Mouse (Mus musculus) midbrain, embryonic 14.5 days (tissue): Measurements from ENCODE around the gene Mest. TPM values are rescaled to one million over a fixed set of nuclear protein-coding genes. Genes with fewer than 3 reads are reported as not detected.

Source experiments
- ATAC-seq: fragments of 200-750 bp; cut with Nextera tagmentation; 2 replicates; pipeline ENCODE4 v1.8.0; 2017; ENCODE audit warnings: moderate number of reproducible peaks, moderate library complexity; ENCODE audit not compliant: low FRiP score, low TSS enrichment
- DNase-seq: peaks from one replicate; pipeline ENCODE4 v3.0.0-alpha.2; 2015
- H3K27ac ChIP-seq: fragments of 300-500 bp; sonication (generic); replicated peaks from 2 replicates; pipeline ENCODE4 v1.5.1; 2014; ENCODE audit warnings: mild to moderate bottlenecking, low read depth, low read length, moderate library complexity
- H3K27me3 ChIP-seq: fragments of 300-500 bp; sonication (generic); 2 replicates; pipeline ENCODE4 v1.6.1; 2014; ENCODE audit warnings: low read length, control low read depth, mixed read lengths; ENCODE audit not compliant: control insufficient read depth, insufficient read depth
- H3K36me3 ChIP-seq: fragments of 300-500 bp; sonication (generic); 2 replicates; pipeline ENCODE4 v1.6.1; 2014; ENCODE audit warnings: low read length, control low read depth; ENCODE audit not compliant: control insufficient read depth, insufficient read depth
- H3K4me1 ChIP-seq: fragments of 300-500 bp; sonication (generic); 2 replicates; pipeline ENCODE4 v1.6.1; 2014; ENCODE audit warnings: mild to moderate bottlenecking, antibody characterized with exemption, low read length, control low read depth; ENCODE audit not compliant: control insufficient read depth, insufficient read depth
- H3K4me2 ChIP-seq: fragments of 300-500 bp; sonication (generic); 2 replicates; pipeline ENCODE4 v1.6.1; 2014; ENCODE audit warnings: mild to moderate bottlenecking, low read length, moderate library complexity
- H3K4me3 ChIP-seq: fragments of 300-500 bp; sonication (generic); replicated peaks from 2 replicates; pipeline ENCODE4 v1.5.1; 2014; ENCODE audit warnings: low read depth, low read length
- H3K9ac ChIP-seq: fragments of 300-500 bp; sonication (generic); replicated peaks from 2 replicates; pipeline ENCODE4 v1.6.1; 2014; ENCODE audit warnings: mild to moderate bottlenecking, low read length, moderate library complexity
- H3K9me3 ChIP-seq: fragments of 300-500 bp; sonication (generic); 2 replicates; pipeline ENCODE4 v1.6.1; 2016; ENCODE audit warnings: low read length, control low read depth, mixed read lengths; ENCODE audit not compliant: control insufficient read depth
- WGBS: fragments of 180-500 bp; shearing (Covaris S2); extraction: QIAGEN DNeasy Blood & Tissue Kit; methylation state at CpG from one replicate; pipeline ENCODE4 v1.1.7; 2014; 5-methylcytosine and 5-hydroxymethylcytosine counted together
- polyA plus RNA-seq: library from polyadenylated mRNA; unstranded; fragments of >200 nt; fragmentation: Nextera tagmentation; extraction: Ambion mirVana; gene quantifications from 2 replicates; pipeline ENCODE4 v1.2.1, GENCODE M21; 2014

Mest gene
- polyA plus RNA-seq, 1 experiment from 2014 or later, result 402 TPM

DNA sequence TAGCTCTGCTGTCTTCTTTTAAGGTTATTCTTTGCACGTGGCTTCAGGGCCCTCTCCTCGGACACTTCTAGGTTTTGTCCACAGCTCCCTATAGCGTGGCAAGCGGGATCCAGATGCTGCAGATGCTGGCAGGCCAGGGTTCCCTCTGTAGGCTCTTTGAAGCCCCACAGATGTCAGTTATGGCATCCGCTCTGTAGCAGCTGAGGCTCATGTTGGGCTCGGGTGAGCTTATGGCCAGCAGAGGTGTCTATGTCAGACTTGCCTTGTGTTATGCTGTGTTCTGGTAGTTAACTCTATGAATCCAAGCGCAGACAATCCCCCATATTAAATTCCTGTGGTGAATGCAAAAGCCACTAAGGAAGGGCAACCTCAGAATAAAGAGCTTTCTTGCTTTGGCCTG, 42.9 kb upstream of the Mest start:
- Histone ChIP-seq H3K4me3 (no peak overlapping the region), H3K4me2 (no peak overlapping the region), H3K27ac (no peak overlapping the region), H3K9me3 (no peaks in the 10 kb centered on the region), H3K27me3 (no peaks in the 10 kb centered on the region), H3K36me3 (no peaks in the 10 kb centered on the region), H3K4me1 (peaks cover 29% of the 10 kb centered on the region), H3K9ac (no peak overlapping the region)
- 91% methylated on average over 7 of the region's 7 CpGs for WGBS
- ATAC-seq (no peak), DNase-seq (no peak)

DNA sequence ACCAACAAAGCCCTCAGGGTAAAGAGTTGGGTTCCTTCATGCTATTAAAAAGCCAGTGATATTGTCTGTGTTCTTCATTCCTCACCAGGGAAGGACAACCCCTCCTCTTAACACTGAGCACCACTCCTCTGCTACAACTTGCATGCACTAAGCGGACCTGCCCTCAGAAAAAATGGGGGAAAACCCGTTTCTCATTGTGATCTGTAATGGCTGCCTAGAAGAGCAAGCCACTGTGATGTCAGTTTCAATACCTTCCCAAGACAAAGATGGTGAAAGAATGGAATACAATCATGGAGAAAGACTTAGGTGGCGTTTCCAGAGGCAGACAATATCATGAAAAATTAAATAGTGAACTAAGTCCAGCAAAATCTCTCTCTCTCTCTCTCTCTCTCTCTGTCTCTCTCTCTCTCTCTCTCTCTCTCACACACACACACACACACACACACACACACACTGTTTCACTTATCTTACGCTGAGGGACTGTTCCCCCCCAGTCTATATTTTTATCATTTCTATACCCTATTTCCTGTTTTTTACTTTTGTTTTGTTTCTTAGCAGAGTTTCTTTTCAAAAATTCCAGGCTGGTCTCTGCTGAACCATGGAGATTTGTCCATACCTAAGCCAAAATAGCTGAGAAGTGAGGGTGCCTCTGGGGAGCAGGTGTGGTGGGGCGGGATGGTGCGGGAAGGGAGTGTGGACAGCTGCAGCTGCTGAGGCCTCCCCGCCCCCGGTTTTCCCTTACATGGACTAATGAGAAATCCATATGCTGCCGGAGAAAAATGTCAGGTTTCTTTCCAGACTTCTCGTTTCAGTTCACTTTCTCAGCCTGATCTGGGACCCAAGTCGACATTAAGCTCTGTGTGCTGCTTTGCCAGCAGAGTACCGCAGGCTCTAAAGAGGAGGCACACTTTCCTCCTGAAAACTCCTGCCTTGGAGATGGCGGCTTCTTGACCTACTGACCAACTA, 41.1 kb upstream of the Mest start:
- no peaks in the 10 kb centered on the region for H3K9me3 ChIP-seq
- H3K4me3 ChIP-seq, result no peak overlapping the region
- no peaks in the 10 kb centered on the region for H3K36me3 ChIP-seq
- ATAC-seq (no peak), DNase-seq (no peak)
- no peak overlapping the region for H3K27ac ChIP-seq
- no peak overlapping the region for H3K4me2 ChIP-seq
- H3K9ac ChIP-seq, result no peak overlapping the region
- WGBS, result 70% methylated on average over 13 of the region's 13 CpGs
- peaks cover 20% of the 10 kb centered on the region for H3K4me1 ChIP-seq
- no peaks in the 10 kb centered on the region for H3K27me3 ChIP-seq

DNA sequence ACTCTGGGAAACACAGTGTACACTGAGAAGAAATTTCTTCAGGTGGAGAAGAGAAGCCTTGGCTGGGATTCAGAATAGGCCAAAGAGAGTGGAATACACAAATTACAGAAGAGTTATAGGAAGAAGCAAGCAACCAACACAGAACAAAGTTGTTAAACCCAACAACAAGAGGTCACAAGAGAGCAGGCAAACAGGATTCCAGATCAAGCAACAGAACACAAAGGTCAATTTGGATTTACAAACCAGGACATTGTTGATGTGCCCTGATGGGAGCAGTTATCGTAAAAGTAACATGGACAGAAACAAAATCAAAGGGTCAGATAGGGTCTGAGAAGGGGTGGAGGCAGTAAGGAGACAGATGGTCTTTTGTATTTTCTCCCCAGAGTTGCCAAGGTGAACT, 38.8 kb upstream of the Mest start:
- no peaks in the 10 kb centered on the region for H3K36me3 ChIP-seq
- H3K4me1 ChIP-seq, result peaks cover 5% of the 10 kb centered on the region; the same call in 1 of the 2 replicates
- ATAC-seq (no peak), DNase-seq (no peak)
- H3K4me3 ChIP-seq, result no peak overlapping the region
- H3K9me3 ChIP-seq, result no peaks in the 10 kb centered on the region
- 91% methylated on average over 1 of the region's 1 CpGs for WGBS
- no peak overlapping the region for H3K9ac ChIP-seq
- no peak overlapping the region for H3K27ac ChIP-seq
- H3K27me3 ChIP-seq, result no peaks in the 10 kb centered on the region
- no peak overlapping the region for H3K4me2 ChIP-seq

DNA sequence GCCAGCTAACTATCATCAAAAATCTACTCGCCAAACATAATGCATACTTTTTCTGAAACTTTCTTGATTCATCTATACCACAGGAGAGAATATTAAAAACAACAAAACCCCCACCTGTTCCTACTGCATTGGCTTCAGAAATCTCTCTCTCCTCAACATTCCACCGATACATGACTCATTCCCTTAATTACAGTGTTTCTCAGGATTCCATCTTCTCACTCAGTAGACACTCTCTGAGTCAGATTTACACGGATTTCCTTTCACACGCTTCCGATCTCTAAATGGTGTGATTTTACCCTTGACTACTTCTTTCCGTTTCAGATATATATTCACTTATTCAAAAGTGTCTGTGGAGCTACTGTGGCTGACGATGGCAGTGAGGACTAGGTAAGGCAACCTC, 36.1 kb upstream of the Mest start:
- H3K27ac ChIP-seq, result no peak overlapping the region
- no peak overlapping the region for H3K4me3 ChIP-seq
- no peak overlapping the region for H3K4me2 ChIP-seq
- H3K9ac ChIP-seq, result no peak overlapping the region
- DNase-seq (no peak), ATAC-seq (no peak)
- no peaks in the 10 kb centered on the region for H3K9me3 ChIP-seq
- H3K36me3 ChIP-seq, result no peaks in the 10 kb centered on the region
- peaks cover 3% of the 10 kb centered on the region; the same call in 1 of the 2 replicates for H3K4me1 ChIP-seq
- 96% methylated on average over 7 of the region's 7 CpGs for WGBS
- H3K27me3 ChIP-seq, result no peaks in the 10 kb centered on the region

DNA sequence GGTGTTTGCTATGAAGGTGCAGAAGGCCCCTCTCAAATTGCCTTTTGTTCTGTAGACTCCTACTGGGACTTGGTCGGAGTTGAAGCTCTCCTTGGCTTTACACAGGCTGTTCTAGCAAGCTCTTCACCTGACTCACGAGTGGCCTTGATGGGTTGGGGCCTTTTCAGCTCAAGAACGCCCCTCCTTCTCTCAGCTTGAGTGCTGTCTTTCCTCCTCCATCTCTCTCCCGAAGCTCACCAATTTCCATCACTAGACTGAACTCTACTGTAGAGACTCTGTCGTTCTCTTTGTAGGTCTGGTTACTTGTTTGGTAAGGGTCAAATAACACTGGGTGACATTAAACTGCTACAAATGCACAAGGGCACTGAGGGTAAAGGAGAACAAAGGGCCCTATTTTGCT, 30.5 kb upstream of the Mest start:
- no peak for ATAC-seq
- Histone ChIP-seq H3K27ac (peak overlapping the region; percentile 96), H3K9me3 (no peaks in the 10 kb centered on the region), H3K4me3 (peak overlapping the region; percentile 59), H3K4me1 (peaks cover 10% of the 10 kb centered on the region), H3K27me3 (no peaks in the 10 kb centered on the region), H3K9ac (peak overlapping the region; percentile 52; the same call in 1 of the 2 replicates), H3K4me2 (peak overlapping the region; percentile 72), H3K36me3 (no peaks in the 10 kb centered on the region)
- WGBS, result 80% methylated on average over 5 of the region's 5 CpGs
- DNase-seq, result no peak

DNA sequence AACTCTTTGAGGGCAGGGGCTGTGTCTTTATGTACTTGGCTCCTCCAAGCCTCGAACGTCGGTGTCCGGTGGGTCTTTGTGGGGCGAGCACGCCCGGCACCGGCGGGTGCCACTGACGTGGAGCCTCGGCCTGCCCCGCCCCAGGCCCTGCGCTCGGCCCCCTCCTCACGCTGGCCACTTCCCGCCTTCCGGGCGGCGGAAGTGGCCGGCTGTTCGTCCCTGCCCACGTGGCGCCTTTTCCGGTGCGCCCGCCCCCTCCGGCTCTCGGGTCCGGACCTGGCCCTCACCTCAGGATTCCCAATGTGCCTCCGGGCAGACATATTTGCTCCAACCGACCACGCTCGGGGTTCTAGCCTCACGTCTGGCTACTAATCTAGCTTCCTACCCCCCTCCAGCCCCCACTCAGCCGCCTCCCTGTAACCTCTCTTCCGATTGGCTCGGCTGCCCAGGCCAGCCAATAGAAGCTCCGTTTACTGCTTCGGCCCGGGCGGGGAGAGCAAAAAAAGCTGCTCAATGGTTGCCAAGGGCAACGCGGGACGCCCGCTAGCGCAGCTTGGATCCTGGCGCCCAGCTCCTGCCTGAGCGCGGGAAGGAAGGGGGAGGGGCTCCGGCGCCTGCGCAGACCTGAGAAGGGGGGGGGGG, 29.9 kb upstream of the Mest start, which contains the start of gene Cep41:
Gene Cep41 (minus strand): TSS at position 400 of the 642 bp plus-strand sequence.
- peak; percentile 99 for DNase-seq
- Histone ChIP-seq H3K36me3 (no peaks in the 10 kb centered on the region), H3K4me3 (peak within 1 kb of the TSS; percentile 59), H3K27me3 (no peaks in the 10 kb centered on the region), H3K9ac (peak within 1 kb of the TSS; percentile 52), H3K4me2 (peak within 1 kb of the TSS; percentile 72), H3K4me1 (peaks cover 10% of the 10 kb centered on the region), H3K9me3 (no peaks in the 10 kb centered on the region), H3K27ac (peak within 1 kb of the TSS; percentile 96)
- 0% methylated on average over 52 of the region's 52 CpGs for WGBS
- peak; percentile 99 for ATAC-seq

DNA sequence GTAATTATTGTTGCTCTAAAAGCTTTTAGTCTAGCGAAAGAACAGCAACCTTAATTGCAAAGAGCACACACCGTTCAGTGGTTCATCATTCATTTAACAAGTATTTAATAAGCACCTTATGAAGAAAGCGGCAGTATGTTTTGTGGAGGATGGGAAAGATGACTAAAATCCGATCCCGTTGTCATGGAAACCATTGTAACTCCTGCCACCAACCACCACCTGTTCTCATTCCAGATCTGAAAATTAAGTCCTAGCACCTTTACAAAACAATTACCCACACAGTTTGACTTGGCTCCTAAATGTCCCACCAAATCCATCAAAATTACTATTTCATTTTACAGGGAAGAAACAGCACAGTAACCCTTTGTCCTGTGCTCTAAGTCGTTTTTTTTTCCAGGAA, 29.1 kb upstream of the Mest start:
- ATAC-seq, result no peak; the same call in 1 of the 2 replicates
- no peaks in the 10 kb centered on the region for H3K27me3 ChIP-seq
- H3K4me2 ChIP-seq, result peak overlapping the region; percentile 72
- WGBS, result 18% methylated on average over 6 of the region's 6 CpGs
- DNase-seq, result peak; percentile 87
- peak overlapping the region; percentile 74 for H3K27ac ChIP-seq
- no peak overlapping the region for H3K9ac ChIP-seq
- no peaks in the 10 kb centered on the region for H3K36me3 ChIP-seq
- H3K4me1 ChIP-seq, result peaks cover 10% of the 10 kb centered on the region
- no peaks in the 10 kb centered on the region for H3K9me3 ChIP-seq
- H3K4me3 ChIP-seq, result peak overlapping the region; percentile 59

DNA sequence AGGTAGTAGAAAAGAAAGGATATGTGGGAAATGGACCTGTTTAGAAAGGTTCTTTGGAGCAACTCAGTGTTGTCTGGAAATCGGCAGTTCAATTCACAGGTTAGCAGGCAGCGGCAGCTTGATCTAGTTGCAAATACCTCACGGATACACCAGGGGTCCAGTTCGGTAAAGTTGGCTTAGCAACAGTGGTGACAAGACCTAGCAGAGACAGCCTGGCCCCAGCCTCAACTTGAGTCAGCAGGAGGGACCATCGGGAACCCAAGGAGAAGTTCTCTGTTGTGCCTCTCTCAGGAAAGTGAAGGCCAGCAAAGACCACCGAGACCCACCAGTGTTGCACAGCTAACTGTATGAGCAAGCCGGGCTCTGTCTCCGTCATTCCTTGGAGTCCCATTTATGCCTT, 28.2 kb upstream of the Mest start:
- H3K36me3 ChIP-seq, result no peaks in the 10 kb centered on the region
- DNase-seq (no peak), ATAC-seq (no peak)
- H3K4me3 ChIP-seq, result no peak overlapping the region
- H3K27me3 ChIP-seq, result no peaks in the 10 kb centered on the region
- H3K9ac ChIP-seq, result no peak overlapping the region
- no peak overlapping the region for H3K4me2 ChIP-seq
- H3K4me1 ChIP-seq, result peaks cover 10% of the 10 kb centered on the region
- H3K27ac ChIP-seq, result 0 out of 2 replicates have a peak overlapping the region, but pooled peaks have one; percentile 74
- no peaks in the 10 kb centered on the region for H3K9me3 ChIP-seq
- 93% methylated on average over 8 of the region's 8 CpGs for WGBS
